Comparison of ENCODE assay signal across 8 mouse cellular contexts in genomic region chr8:84689091-84689915, GRCm38 (mm10). TPM values are rescaled to one million over a fixed set of nuclear protein-coding genes. Genes with fewer than 3 reads are reported as not detected.
DNase-seq lines count a peak whose midpoint lies in the region; ATAC-seq and TF ChIP-seq lines count a peak whose summit lies in the region.

No protein-coding gene starts in this region.

- peak overlapping the region; percentile 53 for H3K27ac ChIP-seq in bone marrow macrophage, adult 2 months (ENCODE audit: insufficient read depth, low read depth, low read length)
- H3K27ac ChIP-seq in heart, embryonic 13.5 days (replicated peaks): peak overlapping the region; percentile 77
- H3K27ac ChIP-seq in liver, embryonic 11.5 days (ENCODE audit: low read depth, low read length): peak overlapping the region; percentile 98

- H3K27me3 ChIP-seq in C2C12 (ENCODE audit: control insufficient read depth, insufficient read depth, insufficient read length): no peaks in the 10 kb centered on the region
- H3K27me3 ChIP-seq in heart, embryonic 13.5 days (replicated peaks): no peaks in the 10 kb centered on the region
- no peaks in the 10 kb centered on the region for H3K27me3 ChIP-seq in liver, embryonic 11.5 days (replicated peaks; ENCODE audit: control insufficient read depth, insufficient read depth, low read length)
- H3K27me3 ChIP-seq in splenic B cell, adult 2 months (ENCODE audit: control insufficient read depth, insufficient read depth, low read length, poor library complexity, severe bottlenecking): no peaks in the 10 kb centered on the region

- TF ChIP-seq POLR2A in bone marrow macrophage, adult 2 months (IDR thresholded peaks at IDR 0.05; ENCODE audit: borderline replicate concordance, low read depth, low read length): no peak

- peak overlapping the region; percentile 82 for H3K4me2 ChIP-seq in heart, embryonic 13.5 days
- peak overlapping the region; percentile 93 for H3K4me2 ChIP-seq in liver, embryonic 11.5 days

- H3K9ac ChIP-seq in heart, embryonic 13.5 days: peak overlapping the region; percentile 92
- peak overlapping the region; percentile 81 for H3K9ac ChIP-seq in liver, embryonic 11.5 days (ENCODE audit: low read depth, low read length)

- H3K79me2 ChIP-seq in C2C12 (ENCODE audit: control insufficient read depth, insufficient read depth): peaks cover 73% of the 10 kb centered on the region

- under 1% methylated on average over 47 of the region's 47 CpGs for WGBS in heart, embryonic 13.5 days
- WGBS in liver, embryonic 11.5 days: under 1% methylated on average over 47 of the region's 47 CpGs

- ATAC-seq in erythroblast, adult 5-6 weeks (replicated peaks; ENCODE audit: low FRiP score, poor library complexity, severe bottlenecking): peak; percentile 82
- ATAC-seq in heart, embryonic 13.5 days (ENCODE audit: extremely low read depth, insufficient number of reproducible peaks, low FRiP score, low TSS enrichment): peak; percentile 62; the same call in 1 of the 2 replicates
- ATAC-seq in liver, embryonic 11.5 days (replicated peaks; ENCODE audit: low FRiP score): peak; percentile 77

- peaks cover 28% of the 10 kb centered on the region for H3K4me1 ChIP-seq in bone marrow macrophage, adult 2 months (ENCODE audit: control insufficient read depth, insufficient read depth, low read length)
- peaks cover 45% of the 10 kb centered on the region for H3K4me1 ChIP-seq in heart, embryonic 13.5 days
- H3K4me1 ChIP-seq in liver, embryonic 11.5 days (replicated peaks; ENCODE audit: control insufficient read depth, insufficient read depth, low read length): peaks cover 35% of the 10 kb centered on the region

- H3K9me3 ChIP-seq in heart, embryonic 13.5 days: no peaks in the 10 kb centered on the region
- H3K9me3 ChIP-seq in liver, embryonic 11.5 days (ENCODE audit: control insufficient read depth, low read length): no peaks in the 10 kb centered on the region

- DNase-seq in kidney, postnatal 10 days: peak; percentile 93
- DNase-seq in liver, embryonic 11.5 days (ENCODE audit: low spot score): peak; percentile 74
- peak; percentile 90 for DNase-seq in naive thymus-derived CD4-positive, alpha-beta T cell, adult 2 months (ENCODE audit: low read depth)
- peak; percentile 94 for DNase-seq in splenic B cell, adult 2 months (ENCODE audit: low read depth, low spot score)

- H3ac ChIP-seq in C2C12 (ENCODE audit: control insufficient read depth, insufficient read length, low read depth): peak overlapping the region; percentile 88

- TF ChIP-seq CTCF in C2C12 (IDR thresholded peaks at IDR 0.05; ENCODE audit: control insufficient read depth, insufficient read depth, insufficient read length): no peak
- no peak for TF ChIP-seq CTCF in bone marrow macrophage, adult 2 months (IDR thresholded peaks at IDR 0.05; ENCODE audit: low read depth, low read length)

- H3K4me3 ChIP-seq in C2C12 (ENCODE audit: insufficient read depth, poor library complexity, severe bottlenecking): peak overlapping the region; percentile 86
- H3K4me3 ChIP-seq in bone marrow macrophage, adult 2 months (ENCODE audit: insufficient read depth, low read length): peak overlapping the region; percentile 68
- peak overlapping the region; percentile 90 for H3K4me3 ChIP-seq in heart, embryonic 13.5 days
- peak overlapping the region; percentile 99 for H3K4me3 ChIP-seq in liver, embryonic 11.5 days (ENCODE audit: low read depth, low read length)

- H3K36me3 ChIP-seq in C2C12 (ENCODE audit: control insufficient read depth, insufficient read depth): peaks cover 43% of the 10 kb centered on the region
- H3K36me3 ChIP-seq in heart, embryonic 13.5 days: peaks cover 37% of the 10 kb centered on the region
- H3K36me3 ChIP-seq in liver, embryonic 11.5 days (ENCODE audit: control insufficient read depth, insufficient read depth, low read length): peaks cover 24% of the 10 kb centered on the region
- H3K36me3 ChIP-seq in splenic B cell, adult 2 months (ENCODE audit: control insufficient read depth, insufficient read depth, low read length, poor library complexity, severe bottlenecking): peaks cover 2% of the 10 kb centered on the region; the same call in 1 of the 2 replicates

- H3K79me3 ChIP-seq in C2C12 (ENCODE audit: low read depth): peaks cover 46% of the 10 kb centered on the region

TF ChIP-seq in C2C12, 6 proteins besides CTCF, POLR2A, EP300 and RAD21:
- TF ChIP-seq MYOG (IDR thresholded peaks at IDR 0.05; ENCODE audit: control insufficient read depth, extremely low read depth, insufficient read length) (no peak), USF1 (IDR thresholded peaks at IDR 0.05; ENCODE audit: low read depth) (peak; percentile 96), MAX (IDR thresholded peaks at IDR 0.05) (peak; percentile 90)
TF ChIP-seq in C2C12: peak in this region for 2.

RNA-seq across cellular contexts. Expression of gene Nacc1, which starts 1.6 kb away (rescaled TPM):
- polyA plus RNA-seq in C2C12 (2012; fragmentation: generic; extraction: Trizol): 81.5 TPM
- 30.8 and 35.2 TPM in 2 replicates for polyA plus RNA-seq in bone marrow macrophage, adult 2 months (2012; ENCODE audit: insufficient read depth, insufficient read length, missing spikeins)
- 12.7 and 19.9 TPM in 2 replicates for total RNA-seq in erythroblast, adult 5-6 weeks (2015; ENCODE audit: low replicate concordance)
- 8.2 and 13.1 TPM in 2 replicates for total RNA-seq in erythroblast, adult 5-6 weeks (2017; ENCODE audit: low replicate concordance)
- polyA plus RNA-seq in heart, embryonic 13.5 days (2015; fragmentation: Nextera tagmentation; extraction: Ambion mirVana): 15.1 and 15.7 TPM in 2 replicates
- 23.0 and 25.2 TPM in 2 replicates for polyA plus RNA-seq in liver, embryonic 11.5 days (2014; fragmentation: Nextera tagmentation; extraction: Ambion mirVana)

RNA-seq across cellular contexts. Expression of gene Trmt1, which starts 3.2 kb away (rescaled TPM):
- 117 TPM for polyA plus RNA-seq in C2C12 (2012; fragmentation: generic; extraction: Trizol)
- 46.8 and 58.4 TPM in 2 replicates for polyA plus RNA-seq in bone marrow macrophage, adult 2 months (2012; ENCODE audit: insufficient read depth, insufficient read length, missing spikeins)
- 9.8 and 16.9 TPM in 2 replicates for total RNA-seq in erythroblast, adult 5-6 weeks (2015; ENCODE audit: low replicate concordance)
- total RNA-seq in erythroblast, adult 5-6 weeks (2017; ENCODE audit: low replicate concordance): 18.3 and 21.5 TPM in 2 replicates
- 47.6 and 51.6 TPM in 2 replicates for polyA plus RNA-seq in heart, embryonic 13.5 days (2015; fragmentation: Nextera tagmentation; extraction: Ambion mirVana)
- polyA plus RNA-seq in liver, embryonic 11.5 days (2014; fragmentation: Nextera tagmentation; extraction: Ambion mirVana): 94.1 and 95.6 TPM in 2 replicates

RNA-seq across cellular contexts. Expression of gene Lyl1, which starts 12.0 kb away (rescaled TPM):
- 0.04 TPM for polyA plus RNA-seq in C2C12 (2012; fragmentation: generic; extraction: Trizol)
- 91.9 and 102 TPM in 2 replicates for polyA plus RNA-seq in bone marrow macrophage, adult 2 months (2012; ENCODE audit: insufficient read depth, insufficient read length, missing spikeins)
- total RNA-seq in erythroblast, adult 5-6 weeks (2015; ENCODE audit: low replicate concordance): 37.4 and 40.3 TPM in 2 replicates
- total RNA-seq in erythroblast, adult 5-6 weeks (2017; ENCODE audit: low replicate concordance): 43.1 and 44.2 TPM in 2 replicates
- 15.4 and 17.1 TPM in 2 replicates for polyA plus RNA-seq in heart, embryonic 13.5 days (2015; fragmentation: Nextera tagmentation; extraction: Ambion mirVana)
- 67.9 and 68.6 TPM in 2 replicates for polyA plus RNA-seq in liver, embryonic 11.5 days (2014; fragmentation: Nextera tagmentation; extraction: Ambion mirVana)

RNA-seq across cellular contexts. Expression of gene Ier2, which starts 26.7 kb away (rescaled TPM):
- 61.4 TPM for polyA plus RNA-seq in C2C12 (2012; fragmentation: generic; extraction: Trizol)
- 23.3 and 24.7 TPM in 2 replicates for polyA plus RNA-seq in bone marrow macrophage, adult 2 months (2012; ENCODE audit: insufficient read depth, insufficient read length, missing spikeins)
- total RNA-seq in erythroblast, adult 5-6 weeks (2015; ENCODE audit: low replicate concordance): 17.8 and 22.9 TPM in 2 replicates
- 9.2 and 14.8 TPM in 2 replicates for total RNA-seq in erythroblast, adult 5-6 weeks (2017; ENCODE audit: low replicate concordance)
- polyA plus RNA-seq in heart, embryonic 13.5 days (2015; fragmentation: Nextera tagmentation; extraction: Ambion mirVana): 43.0 and 44.8 TPM in 2 replicates
- 46.5 and 50.1 TPM in 2 replicates for polyA plus RNA-seq in liver, embryonic 11.5 days (2014; fragmentation: Nextera tagmentation; extraction: Ambion mirVana)

RNA-seq across cellular contexts. Expression of gene G430095P16Rik, which starts 33.5 kb away (rescaled TPM):
- 2.9 TPM for polyA plus RNA-seq in C2C12 (2012; fragmentation: generic; extraction: Trizol)
- 1.0 and 1.1 TPM in 2 replicates for polyA plus RNA-seq in bone marrow macrophage, adult 2 months (2012; ENCODE audit: insufficient read depth, insufficient read length, missing spikeins)
- 7.9 and 18.1 TPM in 2 replicates for total RNA-seq in erythroblast, adult 5-6 weeks (2015; ENCODE audit: low replicate concordance)
- total RNA-seq in erythroblast, adult 5-6 weeks (2017; ENCODE audit: low replicate concordance): 3.6 and 12.9 TPM in 2 replicates
- polyA plus RNA-seq in heart, embryonic 13.5 days (2015; fragmentation: Nextera tagmentation; extraction: Ambion mirVana): 7.8 and 8.9 TPM in 2 replicates
- polyA plus RNA-seq in liver, embryonic 11.5 days (2014; fragmentation: Nextera tagmentation; extraction: Ambion mirVana): 11.8 and 12.3 TPM in 2 replicates

Comparison
In these comparisons a context has a peak if more than half of its experiments do, and no peak if none do; other contexts are left out.
1. Peak in every context shown above with its lines: DNase-seq, ATAC-seq, H3K4me3 ChIP-seq and H3K27ac ChIP-seq.
2. RNA of gene Lyl1, which starts 12.0 kb away (polyA plus RNA-seq): 91.9 to 102 TPM in bone marrow macrophage, adult 2 months, 67.9 to 68.6 TPM in liver, embryonic 11.5 days and 15.4 to 17.1 TPM in heart, embryonic 13.5 days; 0.04 TPM in C2C12 (single experiment); every median in the first group is over 10 times any median in the second.